Mouse (Mus musculus) 3134 (cell line): ENCODE measurements at regions not wholly inside any gene's neighbourhood (a gene's known extent, or its start where the extent isn't known, plus 50 kb on each side); places are given as distances from the start of the nearest gene placed in this dataset.
"Not testable (repeated sequence)": the region's sequence is repeated elsewhere in the genome, so short reads cannot be mapped to it uniquely, and the experiment has no call there.

Source experiments
- DNase-seq: peaks from one replicate; pipeline ENCODE4 v3.0.0-alpha.2; 2011; ENCODE audit warnings: low spot score; ENCODE audit not compliant: insufficient read length; ENCODE audit errors: extremely low read depth

DNA sequence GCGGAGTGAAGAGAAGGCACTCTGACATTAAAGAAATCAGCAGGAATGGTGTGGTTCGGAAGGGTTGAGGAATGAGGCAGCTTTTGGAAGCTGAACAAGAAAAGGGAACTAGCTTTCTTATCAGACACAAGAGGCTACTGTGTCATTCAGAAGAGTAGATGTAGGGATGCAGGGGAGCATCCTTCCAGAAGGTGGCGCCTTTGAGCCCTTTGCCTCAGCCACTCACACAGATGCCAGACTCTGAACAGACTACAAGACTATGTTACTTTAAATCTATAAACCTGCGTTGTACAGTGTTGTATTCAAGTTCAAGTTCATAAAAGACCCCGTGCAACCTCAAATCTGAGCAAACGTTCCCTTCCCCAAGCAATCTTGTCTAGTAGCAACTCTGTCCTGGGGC, 128.9 kb downstream of the Kap start:
- not testable (repeated sequence) for DNase-seq

DNA sequence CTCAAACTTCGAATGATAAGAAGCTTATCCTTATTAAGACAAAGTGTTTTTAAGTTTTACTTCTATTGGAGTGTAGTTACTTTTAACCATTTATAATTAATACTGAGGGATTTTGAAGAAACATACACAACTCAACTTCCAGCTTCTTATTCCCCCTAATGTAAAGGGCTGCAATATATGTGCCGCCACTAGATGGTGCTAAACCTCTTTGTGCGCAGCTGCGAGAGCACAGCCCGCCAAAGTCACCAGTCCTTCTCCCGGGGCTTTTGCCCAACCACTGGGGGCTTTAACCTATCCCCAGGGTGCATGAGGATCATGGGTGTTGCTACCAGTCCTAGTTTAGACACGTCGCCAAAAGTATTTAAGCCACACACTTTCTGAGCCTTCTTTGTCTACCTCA, 146.8 kb downstream of the Kap start:
- peak; percentile 18 for DNase-seq

DNA sequence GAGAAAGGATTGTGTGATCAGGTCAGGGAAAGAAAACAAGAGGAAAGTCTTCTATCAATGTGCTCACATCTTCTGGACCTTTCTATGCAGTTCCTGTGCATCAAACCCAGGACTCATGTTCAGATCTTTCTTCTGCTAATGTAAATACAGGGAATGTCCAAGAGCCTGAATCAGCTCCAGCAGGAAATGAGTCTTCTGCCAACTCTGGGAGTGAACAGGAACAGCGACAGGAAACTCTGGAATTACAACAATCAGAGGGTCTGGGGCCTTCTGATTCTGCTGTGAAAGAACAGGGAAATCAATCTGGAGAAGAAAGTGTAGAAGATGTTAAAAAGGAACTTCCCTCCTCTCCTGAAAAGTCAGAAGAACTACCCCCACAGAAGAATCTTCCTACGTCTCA, 151.9 kb downstream of the Kap start:
- no peak for DNase-seq
